Mouse (Mus musculus): ENCODE results near the gene Atxn2. TPM values are rescaled to one million over a fixed set of nuclear protein-coding genes. Genes with fewer than 3 reads are reported as not detected.

The Atxn2 gene
- polyA plus RNA-seq, 1 experiment from 2014 or later, result 100 TPM

DNA sequence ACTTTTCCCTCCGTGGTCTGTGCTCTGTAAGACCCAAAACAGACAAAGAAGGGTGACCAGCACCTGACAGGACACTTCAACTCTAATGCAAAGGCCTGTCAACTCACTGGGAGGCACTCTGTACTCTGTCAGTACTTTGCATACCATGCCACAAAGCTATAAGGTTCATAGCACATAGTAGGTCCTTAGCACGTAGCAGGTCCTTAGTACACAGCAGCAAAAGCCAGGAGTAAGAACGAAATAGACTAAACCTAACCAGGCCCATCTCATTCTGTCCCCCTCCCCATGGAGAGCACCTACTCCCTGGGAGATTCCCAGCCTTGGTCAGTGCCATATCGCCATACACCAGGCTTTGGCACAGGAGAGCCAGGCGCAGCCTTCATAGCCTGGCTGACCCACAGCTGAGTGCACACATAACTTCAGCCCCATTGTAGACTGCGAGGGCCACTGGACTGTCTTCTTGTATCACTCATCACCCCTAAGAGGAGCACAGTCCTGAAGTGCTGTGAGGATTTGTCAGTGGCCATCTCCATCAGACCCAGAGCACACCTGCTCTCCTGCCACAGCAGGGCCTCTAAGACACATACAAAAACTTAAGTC, 120.0 kb downstream of the Atxn2 start:
- Histone ChIP-seq H3K4me2 (no peak overlapping the region), H3K4me1 (peaks cover 62% of the 10 kb centered on the region), H3K9me3 (replicated peaks) (no peaks in the 10 kb centered on the region), H3K4me3 (replicated peaks) (no peak overlapping the region), H3K27ac (replicated peaks) (no peak overlapping the region), H3K9ac (replicated peaks) (no peak overlapping the region), H3K27me3 (replicated peaks) (no peaks in the 10 kb centered on the region), H3K36me3 (no peaks in the 10 kb centered on the region)
- 93% methylated on average over 6 of the region's 6 CpGs for WGBS
- no peak for ATAC-seq (ENCODE audit: low FRiP score)

DNA sequence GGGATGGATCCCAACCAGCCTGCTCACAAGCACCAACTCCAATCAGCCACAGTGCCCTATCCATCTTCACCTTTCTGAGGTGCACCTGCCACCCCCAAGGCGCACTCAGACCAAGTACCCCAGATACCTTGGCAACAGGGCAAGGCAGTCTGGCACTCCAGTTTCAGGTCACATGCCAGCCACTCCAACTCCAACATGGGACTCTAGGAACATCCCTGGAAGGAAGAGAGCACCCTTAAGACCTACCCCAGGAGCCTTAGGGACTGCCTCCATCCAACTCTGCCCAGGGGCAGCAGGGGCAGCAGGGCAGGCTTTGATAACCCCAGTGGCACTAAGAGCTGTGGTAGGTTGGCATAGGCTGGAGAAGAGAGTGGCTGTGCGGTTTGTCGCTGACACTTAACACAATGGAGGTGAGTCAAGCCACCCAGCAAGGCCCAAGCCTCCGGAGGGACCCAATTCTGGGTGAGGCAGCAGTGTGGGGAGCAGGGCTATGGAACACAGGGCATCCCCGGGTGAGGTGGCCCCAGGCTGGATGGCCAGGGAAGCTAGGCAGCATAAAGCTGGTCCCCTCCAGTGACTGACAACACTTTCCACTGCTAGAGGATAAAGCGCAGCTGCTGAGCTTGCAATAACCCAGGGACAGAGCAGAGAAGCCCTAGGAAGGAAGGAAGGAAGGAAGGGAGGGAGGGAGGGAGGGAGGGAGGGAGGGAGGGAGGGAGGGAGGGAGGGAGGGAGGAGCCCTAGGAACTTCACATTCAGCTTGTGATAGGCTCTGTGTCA, 121.4 kb downstream of the Atxn2 start:
- 81% methylated on average over 5 of the region's 6 CpGs for WGBS
- H3K27me3 ChIP-seq (replicated peaks), result peaks cover 7% of the 10 kb centered on the region; the same call in 1 of the 2 replicates
- H3K9me3 ChIP-seq (replicated peaks), result no peaks in the 10 kb centered on the region
- peaks cover 70% of the 10 kb centered on the region for H3K4me1 ChIP-seq
- no peak for ATAC-seq (ENCODE audit: low FRiP score)
- H3K4me2 ChIP-seq, result no peak overlapping the region
- H3K36me3 ChIP-seq, result no peaks in the 10 kb centered on the region
- no peak overlapping the region for H3K9ac ChIP-seq (replicated peaks)
- H3K27ac ChIP-seq (replicated peaks), result no peak overlapping the region; the same call in 1 of the 2 replicates
- H3K4me3 ChIP-seq (replicated peaks), result no peak overlapping the region

DNA sequence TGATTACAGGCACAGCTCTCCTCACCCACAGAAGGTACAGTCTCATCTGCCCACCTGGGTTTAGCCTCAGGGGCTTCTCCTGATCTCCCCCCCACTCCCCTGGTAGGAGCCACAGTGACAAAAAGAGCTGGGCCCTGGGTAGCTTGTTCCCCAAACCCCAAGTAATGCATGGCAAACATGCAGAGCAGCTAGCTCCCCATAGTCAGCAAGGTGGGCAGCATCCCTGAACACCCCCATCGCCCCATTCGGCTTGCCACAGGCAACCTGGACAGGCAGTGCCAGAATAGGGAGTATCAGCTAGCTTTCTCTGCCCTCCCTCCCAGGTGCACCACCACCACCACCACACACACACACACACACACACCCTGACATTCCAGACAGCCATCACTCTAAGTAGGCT, 122.0 kb downstream of the Atxn2 start:
- Histone ChIP-seq H3K36me3 (no peaks in the 10 kb centered on the region), H3K9me3 (replicated peaks) (no peaks in the 10 kb centered on the region), H3K27ac (replicated peaks) (no peak overlapping the region), H3K27me3 (replicated peaks) (peaks cover 13% of the 10 kb centered on the region), H3K4me1 (peaks cover 70% of the 10 kb centered on the region), H3K4me3 (replicated peaks) (no peak overlapping the region), H3K9ac (replicated peaks) (no peak overlapping the region), H3K4me2 (peak overlapping the region; percentile 25; the same call in 1 of the 2 replicates)
- WGBS, result 84% methylated on average over 2 of the region's 2 CpGs
- no peak for ATAC-seq (ENCODE audit: low FRiP score)

DNA sequence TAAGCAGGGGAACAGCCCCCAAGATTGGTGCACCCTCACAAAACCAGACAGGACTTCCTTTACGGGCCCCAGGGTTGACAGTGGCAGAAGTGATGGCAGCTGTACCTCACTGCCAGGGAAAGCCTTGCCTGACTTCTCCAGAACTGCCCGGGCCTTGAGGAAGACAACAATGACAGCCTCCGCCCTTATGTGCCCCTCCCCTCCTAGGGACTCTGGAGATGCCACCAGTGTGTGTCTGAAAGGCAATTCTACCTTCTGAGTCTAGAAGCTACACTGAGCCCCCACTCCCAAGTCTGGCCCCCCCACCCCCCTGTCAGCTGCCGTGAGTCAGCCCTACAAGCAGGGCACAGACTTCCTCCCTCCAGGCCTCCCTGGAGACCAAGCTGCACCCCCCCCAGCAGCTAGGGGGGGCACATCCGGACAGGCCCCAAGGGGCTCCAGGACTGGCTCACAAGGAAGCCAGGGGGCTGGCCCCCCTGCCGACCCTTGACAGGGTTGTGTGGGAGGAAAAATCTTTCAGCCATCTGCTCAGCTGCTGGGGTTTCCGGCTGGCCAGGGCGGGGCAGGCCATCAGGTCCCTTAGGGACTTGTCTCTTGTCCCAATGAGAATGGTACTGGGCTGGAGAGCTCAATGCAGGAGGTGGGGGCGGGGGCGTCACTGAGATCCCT, 122.6 kb downstream of the Atxn2 start:
- H3K36me3 ChIP-seq, result no peaks in the 10 kb centered on the region
- no peaks in the 10 kb centered on the region for H3K9me3 ChIP-seq (replicated peaks)
- ATAC-seq (ENCODE audit: low FRiP score), result no peak
- H3K4me3 ChIP-seq (replicated peaks), result no peak overlapping the region
- H3K9ac ChIP-seq (replicated peaks), result no peak overlapping the region
- no peak overlapping the region for H3K27ac ChIP-seq (replicated peaks)
- peak overlapping the region; percentile 25 for H3K4me2 ChIP-seq
- H3K27me3 ChIP-seq (replicated peaks), result peaks cover 18% of the 10 kb centered on the region
- peaks cover 70% of the 10 kb centered on the region for H3K4me1 ChIP-seq
- 42% methylated on average over 10 of the region's 10 CpGs for WGBS

DNA sequence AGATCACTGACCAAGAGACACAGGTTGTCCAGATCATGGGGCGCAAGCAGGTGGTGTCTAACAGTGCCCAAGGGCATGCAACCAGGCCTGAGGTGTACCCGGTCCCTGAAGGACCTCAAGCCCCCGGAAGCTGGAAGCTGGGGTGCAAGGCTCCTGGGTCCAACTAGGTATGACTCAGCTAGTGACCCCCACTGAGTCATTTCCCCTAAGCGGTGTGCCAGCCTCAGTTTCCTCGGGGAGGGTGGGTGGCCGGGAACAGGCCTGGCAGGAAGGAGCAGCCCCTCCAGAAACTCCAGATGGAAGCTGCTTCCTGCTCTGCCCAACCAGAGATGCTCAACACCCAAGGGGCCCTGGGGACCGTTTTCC, 123.1 kb downstream of the Atxn2 start:
- WGBS, result 78% methylated on average over 7 of the region's 7 CpGs
- no peak for ATAC-seq (ENCODE audit: low FRiP score)
- H3K36me3 ChIP-seq, result no peaks in the 10 kb centered on the region
- peak overlapping the region; percentile 25 for H3K4me2 ChIP-seq
- peaks cover 69% of the 10 kb centered on the region for H3K4me1 ChIP-seq
- H3K9me3 ChIP-seq (replicated peaks), result no peaks in the 10 kb centered on the region
- H3K9ac ChIP-seq (replicated peaks), result no peak overlapping the region
- no peak overlapping the region for H3K4me3 ChIP-seq (replicated peaks)
- H3K27ac ChIP-seq (replicated peaks), result no peak overlapping the region
- peaks cover 23% of the 10 kb centered on the region for H3K27me3 ChIP-seq (replicated peaks)

DNA sequence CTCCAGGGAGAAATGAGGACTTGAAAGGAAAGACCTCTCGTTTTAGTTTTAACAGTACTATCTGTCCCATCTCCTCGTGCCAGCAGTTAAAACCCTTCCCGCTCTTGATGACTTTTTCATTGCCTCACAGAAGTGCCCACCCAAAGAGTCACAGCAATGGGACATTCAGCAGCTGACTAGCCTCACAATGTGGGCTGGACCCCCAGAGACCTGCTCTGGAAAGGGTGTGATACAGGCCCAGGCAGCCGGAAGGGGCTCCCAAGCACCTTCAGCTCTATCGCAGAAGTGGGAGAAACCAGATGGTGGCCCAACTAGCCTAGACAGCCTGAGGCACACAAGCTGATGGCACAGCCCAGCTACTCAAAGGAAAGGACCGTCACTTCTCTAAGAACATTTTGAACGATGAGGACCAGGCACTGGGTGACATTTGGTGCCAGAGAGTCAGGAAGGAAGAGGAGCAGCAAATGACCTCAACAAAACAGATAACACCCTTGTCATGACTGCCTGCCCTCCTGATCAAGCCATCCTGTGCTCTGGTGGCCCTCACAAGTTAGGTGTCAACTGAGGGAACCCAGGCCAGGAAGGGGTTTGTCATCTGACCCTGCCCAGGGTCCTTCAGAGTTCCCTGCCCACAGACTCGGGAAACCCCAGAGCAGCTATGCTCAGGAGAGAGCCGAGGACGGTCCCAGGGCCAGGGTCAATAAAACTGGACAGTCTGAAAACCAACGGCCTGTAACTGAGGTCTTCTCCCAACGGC, 124.0 kb downstream of the Atxn2 start:
- H3K4me1 ChIP-seq, result peaks cover 62% of the 10 kb centered on the region
- no peaks in the 10 kb centered on the region for H3K9me3 ChIP-seq (replicated peaks)
- H3K4me2 ChIP-seq, result peak overlapping the region; percentile 94
- H3K27ac ChIP-seq (replicated peaks), result 0 out of 2 replicates have a peak overlapping the region, but pooled peaks have one; percentile 23
- peaks cover 25% of the 10 kb centered on the region for H3K27me3 ChIP-seq (replicated peaks)
- ATAC-seq (ENCODE audit: low FRiP score), result no peak
- H3K36me3 ChIP-seq, result no peaks in the 10 kb centered on the region
- peak overlapping the region; percentile 83 for H3K9ac ChIP-seq (replicated peaks)
- 28% methylated on average over 12 of the region's 12 CpGs for WGBS
- peak overlapping the region; percentile 80 for H3K4me3 ChIP-seq (replicated peaks)

DNA sequence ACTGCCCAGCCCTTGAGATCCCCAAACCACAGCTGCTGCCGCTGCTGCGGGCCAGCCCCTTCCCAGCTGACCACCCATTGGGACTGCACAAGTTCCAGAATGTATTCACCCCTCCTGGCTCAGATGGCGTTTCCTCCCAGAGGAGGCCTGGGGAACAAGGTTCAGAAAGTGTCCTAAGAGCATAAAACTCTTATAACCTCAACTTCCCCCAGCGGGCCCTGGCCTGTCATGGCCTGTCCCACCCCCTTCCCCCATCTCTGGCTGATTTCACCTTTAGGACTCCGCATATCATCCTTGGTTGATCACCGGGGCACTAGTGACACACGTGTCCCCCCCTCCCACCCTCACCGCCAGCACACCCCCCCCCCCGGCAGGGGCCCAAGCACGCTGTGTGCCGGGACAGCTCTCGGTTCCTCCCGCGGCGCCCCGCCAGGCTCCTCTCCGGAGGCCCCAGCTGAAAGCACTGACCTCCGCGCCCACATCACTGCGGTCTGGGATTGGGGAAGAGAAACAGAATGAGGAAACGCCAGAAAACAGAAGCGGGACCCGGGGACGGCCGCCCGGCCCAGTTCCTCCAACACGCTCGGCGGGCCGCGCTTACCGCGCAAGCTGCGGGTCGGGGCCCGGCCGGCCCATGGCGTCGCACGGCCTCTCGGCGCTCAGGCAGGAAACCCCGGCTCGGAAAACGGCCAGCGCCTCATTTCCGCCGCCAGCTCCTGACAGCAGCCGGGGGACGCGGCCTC, 125.0 kb downstream of the Atxn2 start:
- H3K4me3 ChIP-seq (replicated peaks), result peak overlapping the region; percentile 80
- H3K36me3 ChIP-seq, result no peaks in the 10 kb centered on the region
- ATAC-seq (ENCODE audit: low FRiP score), result peak; percentile 4; the same call in 1 of the 2 replicates
- H3K27me3 ChIP-seq (replicated peaks), result peaks cover 29% of the 10 kb centered on the region
- under 1% methylated on average over 51 of the region's 51 CpGs for WGBS
- no peaks in the 10 kb centered on the region for H3K9me3 ChIP-seq (replicated peaks)
- peaks cover 62% of the 10 kb centered on the region for H3K4me1 ChIP-seq
- H3K9ac ChIP-seq (replicated peaks), result peak overlapping the region; percentile 83
- peak overlapping the region; percentile 94 for H3K4me2 ChIP-seq
- peak overlapping the region; percentile 74 for H3K27ac ChIP-seq (replicated peaks)

DNA sequence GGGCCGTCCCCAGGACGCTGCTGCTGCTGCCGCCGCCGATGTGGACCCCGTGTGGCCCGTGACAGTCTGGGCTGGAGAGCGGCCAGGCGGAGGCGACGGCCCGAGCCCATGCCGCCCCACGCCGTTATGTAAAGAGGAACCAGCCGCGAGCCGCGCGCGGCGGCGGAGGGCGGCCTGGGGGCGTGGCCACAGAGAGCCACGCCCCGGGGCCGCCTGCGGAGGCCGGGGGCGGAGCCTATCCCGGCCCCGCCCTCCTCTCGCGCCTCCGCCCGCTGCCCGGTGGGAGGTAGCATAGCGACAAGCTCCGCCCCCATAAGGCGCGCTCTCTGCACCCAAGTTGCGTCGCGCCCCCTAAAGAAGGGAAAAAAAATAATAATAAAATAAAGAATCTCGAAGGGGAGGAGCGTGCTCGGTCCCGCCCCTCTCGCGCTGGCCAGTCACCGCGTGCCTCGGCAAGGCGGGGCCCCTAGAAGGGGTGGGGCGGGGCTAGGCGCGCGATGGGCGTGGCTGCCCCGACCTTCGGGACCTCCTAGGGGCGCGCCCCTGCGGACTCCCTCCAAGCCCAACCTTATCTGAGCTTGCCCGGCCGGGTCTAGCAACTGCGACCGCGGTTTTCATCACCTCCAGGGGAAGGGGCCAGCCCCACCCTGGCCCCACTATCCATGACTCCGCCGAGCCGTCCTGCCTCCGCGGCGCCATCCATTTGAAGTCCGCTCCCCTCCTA, 125.7 kb downstream of the Atxn2 start:
- H3K4me3 ChIP-seq (replicated peaks), result peak overlapping the region; percentile 80
- ATAC-seq (ENCODE audit: low FRiP score), result peak; percentile 71

DNA sequence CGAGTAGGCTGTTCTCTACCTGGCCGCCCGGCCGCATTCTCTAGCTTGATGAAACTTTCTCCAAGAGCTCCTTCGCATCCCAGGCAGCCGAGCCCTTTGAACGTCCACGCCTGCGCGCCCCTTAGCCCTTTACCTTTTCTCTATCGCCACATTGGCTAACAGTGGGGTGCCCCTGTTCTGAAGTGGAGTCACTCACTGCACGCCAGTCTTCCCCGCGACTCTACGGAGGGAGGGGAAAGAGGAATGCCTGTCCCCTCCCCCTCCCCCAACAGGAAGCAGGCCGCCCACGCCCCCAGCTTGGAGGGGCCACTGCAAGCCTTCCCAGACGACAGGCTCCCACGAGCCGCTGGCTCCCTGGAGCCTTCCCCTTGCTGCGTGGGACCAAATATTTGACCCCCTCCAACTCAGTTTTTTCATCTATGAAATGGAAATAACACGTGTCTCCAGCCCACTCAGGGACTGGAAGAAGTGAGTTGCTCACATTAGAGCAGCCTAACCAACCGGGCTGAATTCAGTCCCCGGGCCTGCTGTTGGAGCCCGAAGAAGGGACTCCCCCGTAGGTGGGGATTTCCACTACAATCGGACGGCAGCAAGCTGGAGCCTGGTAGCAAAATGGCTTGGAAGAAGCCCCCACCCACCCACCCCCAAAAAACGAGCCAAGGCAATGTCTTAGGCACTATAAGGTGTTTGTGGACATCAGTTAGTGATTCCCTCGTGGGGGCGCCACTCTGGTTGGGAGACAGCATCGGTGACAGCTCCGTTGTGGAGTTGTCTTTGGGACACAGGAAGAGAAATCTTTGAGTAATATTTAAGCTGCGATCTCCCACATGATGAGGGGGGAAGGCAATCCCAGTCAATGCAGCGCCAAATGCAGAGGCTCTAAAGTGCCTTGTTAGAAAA, 126.6 kb downstream of the Atxn2 start, which contains the start of gene Sh2b3:
Sh2b3 (minus strand) TSS at position 206 of the 900 bp plus-strand sequence.
- under 1% methylated on average over 35 of the region's 35 CpGs for WGBS
- Histone ChIP-seq H3K4me2 (peak within 1 kb of the TSS; percentile 94), H3K27ac (replicated peaks) (peak within 1 kb of the TSS; percentile 74), H3K36me3 (no peaks in the 10 kb centered on the region), H3K9me3 (replicated peaks) (no peaks in the 10 kb centered on the region), H3K27me3 (replicated peaks) (peaks cover 41% of the 10 kb centered on the region), H3K9ac (replicated peaks) (peak within 1 kb of the TSS; percentile 83), H3K4me3 (replicated peaks) (peak within 1 kb of the TSS; percentile 80), H3K4me1 (peaks cover 64% of the 10 kb centered on the region)
- ATAC-seq (ENCODE audit: low FRiP score), result peak; percentile 5; the same call in 1 of the 2 replicates

More for the DNA sequence above, 125.7 kb downstream of the Atxn2 start:
- Histone ChIP-seq H3K27me3 (replicated peaks) (peaks cover 36% of the 10 kb centered on the region), H3K9me3 (replicated peaks) (no peaks in the 10 kb centered on the region), H3K9ac (replicated peaks) (peak overlapping the region; percentile 83), H3K4me1 (peaks cover 62% of the 10 kb centered on the region), H3K27ac (replicated peaks) (peak overlapping the region; percentile 74), H3K4me2 (peak overlapping the region; percentile 94), H3K36me3 (no peaks in the 10 kb centered on the region)
- 0% methylated on average over 76 of the region's 77 CpGs for WGBS
